Mouse (Mus musculus) heart, embryonic 13.5 days (tissue): ENCODE data around the gene Cpb1. TPM values are rescaled to one million over a fixed set of nuclear protein-coding genes. Genes with fewer than 3 reads are reported as not detected.

Source experiments
- ATAC-seq: fragments of 200-750 bp; cut with Nextera tagmentation; 2 replicates; pipeline ENCODE4 v1.8.0; 2017; ENCODE audit warnings: moderate TSS enrichment; ENCODE audit not compliant: insufficient number of reproducible peaks, low FRiP score, low TSS enrichment; ENCODE audit errors: extremely low read depth
- H3K27ac ChIP-seq: fragments of 300-500 bp; sonication (generic); replicated peaks from 2 replicates; pipeline ENCODE4 v1.5.1; 2015; ENCODE audit warnings: moderate library complexity, mild to moderate bottlenecking, inconsistent platforms
- H3K27me3 ChIP-seq: fragments of 300-500 bp; sonication (generic); replicated peaks from 2 replicates; pipeline ENCODE4 v1.6.1; 2015; ENCODE audit warnings: mild to moderate bottlenecking, inconsistent platforms
- H3K36me3 ChIP-seq: fragments of 300-500 bp; sonication (generic); 2 replicates; pipeline ENCODE4 v1.6.1; 2015; ENCODE audit warnings: mild to moderate bottlenecking, inconsistent platforms
- H3K4me1 ChIP-seq: fragments of 300-500 bp; sonication (generic); 2 replicates; pipeline ENCODE4 v1.6.1; 2015; ENCODE audit warnings: inconsistent platforms
- H3K4me2 ChIP-seq: fragments of 300-500 bp; sonication (generic); 2 replicates; pipeline ENCODE4 v1.6.1; 2015; ENCODE audit warnings: inconsistent platforms, mild to moderate bottlenecking, moderate library complexity
- H3K4me3 ChIP-seq: fragments of 300-500 bp; sonication (generic); 2 replicates; pipeline ENCODE4 v1.5.1; 2015; ENCODE audit warnings: moderate library complexity, mild to moderate bottlenecking, inconsistent platforms
- H3K9ac ChIP-seq: fragments of 300-500 bp; sonication (generic); 2 replicates; pipeline ENCODE4 v1.6.1; 2015; ENCODE audit warnings: inconsistent platforms, mild to moderate bottlenecking, moderate library complexity
- H3K9me3 ChIP-seq: fragments of 300-500 bp; sonication (generic); 2 replicates; pipeline ENCODE4 v1.6.1; 2016; ENCODE audit warnings: inconsistent platforms
- WGBS: fragments of 180-500 bp; shearing (Covaris S2); methylation state at CpG from one replicate; pipeline ENCODE4 v1.1.7; 2015; ENCODE audit warnings: mixed read lengths; 5-methylcytosine and 5-hydroxymethylcytosine counted together
- microRNA-seq: library from miRNA; unstranded; fragments of <30 nt; microRNA quantifications from one replicate; pipeline ENCODE4, GENCODE M21; 2016
- polyA plus RNA-seq: library from polyadenylated mRNA; unstranded; fragments of >200 nt; fragmentation: Nextera tagmentation; extraction: Ambion mirVana; gene quantifications from 2 replicates; pipeline ENCODE4 v1.2.1, GENCODE M21; 2015

Cpb1 gene
- polyA plus RNA-seq, 1 experiment from 2014 or later, result 0.25 TPM

- WGBS, result 55% methylated on average over 1 of the region's 1 CpGs
These were observed 31.6 kb downstream of the Cpb1 start for GRCm38 (mm10) chr3:20243913-20244312.

DNA sequence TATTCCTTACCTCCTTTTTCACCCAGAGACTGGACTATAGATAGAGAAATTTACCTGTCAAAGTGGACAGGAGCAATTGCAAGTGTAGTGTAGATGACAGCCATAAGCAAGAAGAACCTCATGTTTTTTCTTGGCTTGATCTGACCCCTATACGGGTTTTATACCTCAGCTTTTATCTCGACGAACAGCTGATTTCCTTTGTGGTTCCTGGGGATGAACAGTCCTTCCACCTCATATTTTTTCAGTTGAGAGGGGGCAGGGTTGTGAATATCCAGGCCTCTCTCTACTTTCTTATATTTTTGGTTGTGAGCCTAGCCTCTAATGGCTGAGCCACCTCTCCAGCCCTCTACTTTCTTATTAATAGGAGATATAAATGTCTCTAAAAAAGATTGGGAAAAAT is 33.5 kb downstream of the Cpb1 start, which contains the start of gene Cpa3:
Gene Cpa3, minus strand, starts transcription at position 132 of the 400 bp plus-strand sequence.
- no peak within 1 kb of the TSS for H3K9ac ChIP-seq
- H3K36me3 ChIP-seq, result no peaks in the 10 kb centered on the region
- H3K4me1 ChIP-seq, result no peaks in the 10 kb centered on the region; the same call in 1 of the 2 replicates
- H3K27ac ChIP-seq, result no peak within 1 kb of the TSS
- H3K27me3 ChIP-seq, result no peaks in the 10 kb centered on the region
- no peak for ATAC-seq
- H3K4me2 ChIP-seq, result no peak within 1 kb of the TSS
- no peaks in the 10 kb centered on the region for H3K9me3 ChIP-seq
- 61% methylated on average over 3 of the region's 3 CpGs for WGBS
- no peak within 1 kb of the TSS for H3K4me3 ChIP-seq

More at GRCm38 (mm10) chr3:20243913-20244312, 31.6 kb downstream of the Cpb1 start:
- no peaks in the 10 kb centered on the region for H3K36me3 ChIP-seq
- no peak for ATAC-seq
- no peaks in the 10 kb centered on the region for H3K27me3 ChIP-seq
- H3K27ac ChIP-seq, result no peak overlapping the region
- H3K9ac ChIP-seq, result no peak overlapping the region
- no peak overlapping the region for H3K4me2 ChIP-seq
- H3K9me3 ChIP-seq, result no peaks in the 10 kb centered on the region
- H3K4me3 ChIP-seq, result no peak overlapping the region
- no peaks in the 10 kb centered on the region for H3K4me1 ChIP-seq

GRCm38 (mm10) chr3:20239741-20240140 is 35.8 kb downstream of the Cpb1 start:
- Histone ChIP-seq H3K9me3 (no peaks in the 10 kb centered on the region), H3K9ac (no peak overlapping the region), H3K27me3 (no peaks in the 10 kb centered on the region), H3K4me2 (no peak overlapping the region), H3K36me3 (no peaks in the 10 kb centered on the region), H3K4me1 (peaks cover 2% of the 10 kb centered on the region; the same call in 1 of the 2 replicates), H3K27ac (no peak overlapping the region), H3K4me3 (no peak overlapping the region)
- no peak for ATAC-seq
- WGBS, result 77% methylated on average over 3 of the region's 3 CpGs

DNA sequence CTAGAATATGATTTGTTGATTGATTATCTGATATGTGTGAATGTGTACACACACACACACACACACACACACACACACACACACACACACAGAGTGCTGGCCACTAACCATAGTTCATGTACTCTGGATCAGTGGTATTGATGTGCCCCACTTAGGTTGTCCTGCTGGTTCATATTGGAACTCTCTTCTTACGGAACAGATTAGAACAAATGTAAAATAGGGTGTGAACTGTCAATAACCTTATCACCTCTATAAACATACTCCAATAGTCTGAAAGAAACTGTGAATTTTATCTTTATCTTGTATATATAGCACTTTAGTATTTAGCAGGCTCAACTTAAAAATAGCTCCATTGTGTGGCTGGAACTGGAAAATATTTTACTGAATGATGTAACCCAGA is 38.6 kb downstream of the Cpb1 start:
- 29% methylated on average over 1 of the region's 1 CpGs for whole genome bisulfite sequencing
- Histone ChIP-seq H3K36me3 (no peaks in the 10 kb centered on the region), H3K9ac (no peak overlapping the region), H3K9me3 (no peaks in the 10 kb centered on the region), H3K4me1 (peaks cover 2% of the 10 kb centered on the region; the same call in 1 of the 2 replicates), H3K27ac (no peak overlapping the region), H3K4me3 (no peak overlapping the region), H3K4me2 (no peak overlapping the region), H3K27me3 (no peaks in the 10 kb centered on the region)
- no peak; the same call in 1 of the 2 replicates for ATAC-seq

GRCm38 (mm10) chr3:20229027-20229426 is 46.5 kb downstream of the Cpb1 start:
- WGBS, result 72% methylated on average over 1 of the region's 1 CpGs

GRCm38 (mm10) chr3:20225429-20225828 is 50.1 kb downstream of the Cpb1 start:
- no peak overlapping the region for H3K4me2 ChIP-seq
- H3K9me3 ChIP-seq, result no peaks in the 10 kb centered on the region
- H3K36me3 ChIP-seq, result no peaks in the 10 kb centered on the region
- H3K4me1 ChIP-seq, result no peaks in the 10 kb centered on the region
- H3K27ac ChIP-seq, result no peak overlapping the region
- no peak for ATAC-seq
- H3K9ac ChIP-seq, result no peak overlapping the region
- H3K4me3 ChIP-seq, result no peak overlapping the region
- no peaks in the 10 kb centered on the region for H3K27me3 ChIP-seq
- 72% methylated on average over 2 of the region's 2 CpGs for WGBS

More at GRCm38 (mm10) chr3:20229027-20229426, 46.5 kb downstream of the Cpb1 start:
- Histone ChIP-seq H3K9ac (no peak overlapping the region), H3K36me3 (no peaks in the 10 kb centered on the region), H3K4me3 (no peak overlapping the region), H3K9me3 (no peaks in the 10 kb centered on the region), H3K4me1 (no peaks in the 10 kb centered on the region), H3K27me3 (no peaks in the 10 kb centered on the region), H3K27ac (no peak overlapping the region), H3K4me2 (no peak overlapping the region)
- ATAC-seq, result no peak

- no peak for ATAC-seq
- no peaks in the 10 kb centered on the region for H3K36me3 ChIP-seq
- no peak overlapping the region for H3K4me2 ChIP-seq
- H3K4me3 ChIP-seq, result no peak overlapping the region
- no peaks in the 10 kb centered on the region for H3K4me1 ChIP-seq
- H3K9ac ChIP-seq, result no peak overlapping the region
- H3K9me3 ChIP-seq, result no peaks in the 10 kb centered on the region
- no peaks in the 10 kb centered on the region for H3K27me3 ChIP-seq
- H3K27ac ChIP-seq, result no peak overlapping the region
- WGBS, result 76% methylated on average over 9 of the region's 9 CpGs
These were observed 52.4 kb downstream of the Cpb1 start for GRCm38 (mm10) chr3:20222926-20223698.

GRCm38 (mm10) chr3:20222136-20222535 is 53.4 kb downstream of the Cpb1 start:
- H3K27me3 ChIP-seq, result no peaks in the 10 kb centered on the region
- H3K27ac ChIP-seq, result no peak overlapping the region
- H3K4me1 ChIP-seq, result no peaks in the 10 kb centered on the region
- no peak overlapping the region for H3K9ac ChIP-seq
- no peak overlapping the region for H3K4me3 ChIP-seq
- no peaks in the 10 kb centered on the region for H3K9me3 ChIP-seq
- no peak overlapping the region for H3K4me2 ChIP-seq
- 76% methylated on average over 3 of the region's 3 CpGs for WGBS
- no peak for ATAC-seq
- no peaks in the 10 kb centered on the region for H3K36me3 ChIP-seq

- Histone ChIP-seq H3K4me3 (no peak overlapping the region), H3K27me3 (no peaks in the 10 kb centered on the region), H3K27ac (no peak overlapping the region), H3K36me3 (no peaks in the 10 kb centered on the region), H3K4me2 (no peak overlapping the region), H3K9ac (no peak overlapping the region), H3K4me1 (peaks cover 11% of the 10 kb centered on the region), H3K9me3 (no peaks in the 10 kb centered on the region)
- ATAC-seq, result no peak
- WGBS, result 25% methylated on average over 6 of the region's 6 CpGs
These were observed 76.7 kb downstream of the Cpb1 start for GRCm38 (mm10) chr3:20198869-20199268.

Small RNAs within 50 kb of the gene (microRNA-seq; reads per million reads assigned to microRNA genes)
- not detected for gene Mir7007

Other genes starting within 250 kb of the Cpb1 start
- gene Hps3, start 240.4 kb downstream of the Cpb1 start, polyA plus RNA-seq, result 8.2 and 11.0 TPM in 2 replicates
- gene Hltf, start 217.9 kb downstream of the Cpb1 start, polyA plus RNA-seq, result 14.1 and 16.9 TPM in 2 replicates
- gene Gyg, start 120.4 kb downstream of the Cpb1 start, polyA plus RNA-seq, result 686 and 787 TPM in 2 replicates
- 2.0 and 2.3 TPM in 2 replicates for gene Cpa3, start 33.6 kb downstream of the Cpb1 start, polyA plus RNA-seq
- 0.09 and 0.17 TPM in 2 replicates for gene Agtr1b, start 91.4 kb upstream of the Cpb1 start, polyA plus RNA-seq